Mouse (Mus musculus) limb, embryonic 15.5 days (tissue): ENCODE data around the gene Stx5a. TPM values are rescaled to one million over a fixed set of nuclear protein-coding genes. Genes with fewer than 3 reads are reported as not detected.

Source experiments
- ATAC-seq: fragments of 200-750 bp; cut with Nextera tagmentation; 2 replicates; pipeline ENCODE4 v1.8.0; 2017; ENCODE audit warnings: low read depth, moderate TSS enrichment; ENCODE audit not compliant: insufficient number of reproducible peaks, low FRiP score, low TSS enrichment
- H3K27ac ChIP-seq: fragments of 300-500 bp; sonication (generic); 2 replicates; pipeline ENCODE4 v1.5.1; 2015; ENCODE audit warnings: moderate library complexity, mild to moderate bottlenecking, inconsistent platforms
- H3K27me3 ChIP-seq: fragments of 300-500 bp; sonication (generic); 2 replicates; pipeline ENCODE4 v1.6.1; 2015; ENCODE audit warnings: inconsistent platforms
- H3K36me3 ChIP-seq: fragments of 300-500 bp; sonication (generic); 2 replicates; pipeline ENCODE4 v1.6.1; 2015; ENCODE audit warnings: inconsistent platforms
- H3K4me1 ChIP-seq: fragments of 300-500 bp; sonication (generic); 2 replicates; pipeline ENCODE4 v1.6.1; 2015; ENCODE audit warnings: inconsistent platforms
- H3K4me2 ChIP-seq: fragments of 300-500 bp; sonication (generic); 2 replicates; pipeline ENCODE4 v1.6.1; 2015; ENCODE audit warnings: mild to moderate bottlenecking, inconsistent platforms
- H3K4me3 ChIP-seq: fragments of 300-500 bp; sonication (generic); 2 replicates; pipeline ENCODE4 v1.5.1; 2015; ENCODE audit warnings: mild to moderate bottlenecking, inconsistent platforms
- H3K9ac ChIP-seq: fragments of 300-500 bp; sonication (generic); 2 replicates; pipeline ENCODE4 v1.6.1; 2015; ENCODE audit warnings: inconsistent platforms
- H3K9me3 ChIP-seq: fragments of 300-500 bp; sonication (generic); 2 replicates; pipeline ENCODE4 v1.6.1; 2016; ENCODE audit warnings: inconsistent platforms
- WGBS: fragments of 180-500 bp; shearing (Covaris S2); methylation state at CpG from one replicate; pipeline ENCODE4 v1.1.7; 2015; 5-methylcytosine and 5-hydroxymethylcytosine counted together
- polyA plus RNA-seq: library from polyadenylated mRNA; unstranded; fragments of >200 nt; fragmentation: Nextera tagmentation; extraction: Ambion mirVana; gene quantifications from 2 replicates; pipeline ENCODE4 v1.2.1, GENCODE M21; 2015

Gene Stx5a
- polyA plus RNA-seq = 185 and 189 TPM in 2 replicates

DNA sequence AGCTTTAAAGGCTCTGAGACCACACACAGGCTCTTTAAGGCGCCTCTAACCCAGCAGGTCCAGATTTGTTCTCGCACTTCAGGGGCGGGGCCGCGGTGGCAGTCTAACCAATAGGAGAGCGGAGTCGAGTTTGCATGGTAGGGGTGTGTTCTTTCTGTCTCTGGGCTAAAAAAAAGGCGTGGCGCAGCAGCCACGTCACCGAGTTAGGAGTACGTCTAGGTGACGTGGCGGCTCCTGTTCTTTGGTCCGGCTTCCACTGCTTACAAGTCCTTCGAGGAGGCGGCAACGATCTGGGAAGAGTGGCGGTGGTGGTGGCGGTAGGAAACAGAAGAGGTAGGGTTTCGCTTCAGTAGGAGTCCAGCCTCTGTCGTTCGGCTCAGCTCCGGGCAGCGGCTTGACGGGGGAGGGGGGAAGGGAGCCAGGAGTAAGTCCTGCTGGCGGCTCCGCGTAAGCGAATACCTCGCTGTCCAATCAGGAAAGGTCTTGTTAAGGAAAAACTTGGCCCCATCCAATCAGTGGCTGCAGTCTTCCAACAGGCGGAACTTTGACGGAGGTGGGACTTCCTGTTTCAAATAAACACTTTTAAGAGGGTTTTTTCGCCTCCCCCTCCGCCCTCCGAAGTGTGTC lies at the start of gene Stx5a:
Gene Stx5a (plus strand): TSS at position 171 of the 627 bp plus-strand sequence.
- WGBS = under 1% methylated on average over 36 of the region's 36 CpGs
- Histone ChIP-seq H3K36me3 (peaks cover 70% of the 10 kb centered on the region), H3K4me1 (peaks cover 34% of the 10 kb centered on the region), H3K27me3 (no peaks in the 10 kb centered on the region), H3K9me3 (no peaks in the 10 kb centered on the region), H3K4me2 (peak within 1 kb of the TSS; percentile 71), H3K27ac (peak within 1 kb of the TSS; percentile 99), H3K4me3 (peak within 1 kb of the TSS; percentile 88), H3K9ac (peak within 1 kb of the TSS; percentile 90)
- ATAC-seq = peak; percentile 96

DNA sequence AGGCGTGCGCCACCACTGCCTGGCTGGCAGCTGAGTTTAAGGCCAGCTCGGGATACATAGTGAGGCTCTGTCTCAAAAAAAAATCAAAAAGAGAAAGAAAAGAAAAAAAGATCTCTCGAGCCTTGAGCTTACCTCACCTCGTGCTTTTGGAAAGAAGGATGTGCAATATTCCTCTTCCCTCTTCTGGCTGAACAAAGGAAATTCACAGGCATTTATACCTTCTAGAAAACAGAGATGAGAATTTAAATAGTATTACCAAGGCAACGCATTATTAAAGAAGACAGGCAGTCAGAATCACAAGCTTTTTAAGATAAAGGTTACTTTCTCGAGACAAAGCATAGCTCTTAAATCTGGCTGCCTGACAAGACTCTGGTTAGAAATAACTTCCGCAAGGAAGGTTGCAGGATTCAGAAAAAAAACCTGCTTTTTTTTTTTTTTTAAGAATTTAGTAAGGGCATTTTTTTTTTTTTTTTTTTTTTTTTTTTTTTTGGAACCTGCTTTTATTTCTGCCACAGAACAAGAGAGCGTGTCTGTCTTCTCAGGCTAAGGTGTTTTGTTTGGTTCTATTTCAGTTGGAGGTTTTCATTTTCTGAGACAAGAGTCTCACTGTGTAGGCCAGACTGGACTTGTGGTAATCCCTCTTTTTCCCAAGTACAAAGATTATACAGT lies 49.2 kb upstream of the Stx5a start:
- H3K27ac ChIP-seq = no peak overlapping the region
- ATAC-seq = no peak
- WGBS = 59% methylated on average over 9 of the region's 9 CpGs
- H3K4me1 ChIP-seq = no peaks in the 10 kb centered on the region
- no peak overlapping the region for H3K4me3 ChIP-seq
- no peaks in the 10 kb centered on the region for H3K36me3 ChIP-seq
- H3K4me2 ChIP-seq = no peak overlapping the region
- no peaks in the 10 kb centered on the region for H3K9me3 ChIP-seq
- no peaks in the 10 kb centered on the region for H3K27me3 ChIP-seq
- no peak overlapping the region for H3K9ac ChIP-seq

DNA sequence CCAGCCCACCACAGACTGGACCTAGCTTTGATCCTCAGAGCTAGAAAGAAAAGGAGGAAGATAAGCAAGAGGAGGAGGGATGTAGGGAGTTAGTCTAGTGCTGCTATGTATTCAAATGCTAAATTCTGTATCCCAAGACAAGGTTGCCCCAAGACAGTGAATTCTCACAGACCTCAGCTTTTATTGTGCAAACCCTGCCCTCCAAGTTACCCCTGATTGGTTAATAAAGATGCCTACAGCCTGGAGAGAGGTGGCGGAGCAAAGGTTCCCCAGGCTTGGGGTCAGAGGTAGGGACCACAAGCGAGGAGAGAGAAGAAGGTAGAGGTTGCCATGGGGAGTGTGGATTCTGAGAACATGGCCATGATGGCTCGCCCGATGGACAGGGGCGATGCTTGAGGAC lies 48.5 kb upstream of the Stx5a start:
- 67% methylated on average over 5 of the region's 5 CpGs for WGBS
- Histone ChIP-seq H3K9me3 (no peaks in the 10 kb centered on the region), H3K36me3 (no peaks in the 10 kb centered on the region), H3K4me1 (no peaks in the 10 kb centered on the region), H3K27me3 (no peaks in the 10 kb centered on the region), H3K4me3 (no peak overlapping the region), H3K27ac (no peak overlapping the region), H3K9ac (no peak overlapping the region), H3K4me2 (no peak overlapping the region)
- ATAC-seq = no peak

DNA sequence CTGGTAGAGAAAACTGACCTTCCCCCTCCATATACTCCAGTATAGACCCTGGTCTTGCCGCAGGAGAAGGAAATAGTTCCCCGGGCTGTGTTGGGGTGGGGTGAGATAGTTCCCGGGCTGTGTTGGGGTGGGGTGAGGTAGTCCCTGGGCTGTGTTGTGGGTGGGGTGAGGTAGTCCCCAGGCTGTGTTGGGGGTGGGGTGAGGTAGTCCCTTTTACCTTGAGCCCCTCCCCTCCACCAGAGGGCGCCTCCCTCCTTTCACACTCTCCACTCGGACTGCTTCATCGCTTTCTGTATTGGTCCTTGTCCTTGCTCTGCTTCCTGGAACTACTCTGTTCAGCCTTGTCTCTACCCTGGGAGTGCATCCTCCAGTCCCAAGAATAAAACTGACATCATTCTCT lies 45.9 kb upstream of the Stx5a start:
- H3K4me2 ChIP-seq = no peak overlapping the region
- WGBS = 51% methylated on average over 6 of the region's 6 CpGs
- no peak overlapping the region for H3K9ac ChIP-seq
- peak; percentile 53; the same call in 1 of the 2 replicates for ATAC-seq
- H3K36me3 ChIP-seq = no peaks in the 10 kb centered on the region
- no peak overlapping the region for H3K4me3 ChIP-seq
- H3K27ac ChIP-seq = no peak overlapping the region
- no peaks in the 10 kb centered on the region for H3K27me3 ChIP-seq
- H3K4me1 ChIP-seq = no peaks in the 10 kb centered on the region
- no peaks in the 10 kb centered on the region for H3K9me3 ChIP-seq

DNA sequence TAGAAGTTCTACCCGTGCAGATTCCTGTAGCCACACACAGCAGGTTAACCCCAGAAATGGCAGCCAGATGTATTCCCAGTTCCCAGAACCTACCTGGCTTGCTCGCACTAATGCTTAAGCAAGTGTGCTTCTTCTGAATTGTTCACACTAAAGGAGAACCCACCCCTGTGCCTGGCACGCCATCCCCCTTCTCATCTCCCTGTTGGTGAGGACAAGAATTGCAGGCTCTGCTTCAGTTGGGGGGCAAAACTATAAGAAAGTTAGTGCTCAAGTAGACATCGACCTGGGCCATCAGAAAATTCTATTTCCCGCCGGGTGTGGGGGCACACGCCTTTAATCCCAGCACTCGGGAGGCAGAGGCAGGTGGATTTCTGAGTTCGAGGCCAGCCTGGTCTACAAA lies 41.6 kb upstream of the Stx5a start:
- H3K4me2 ChIP-seq = no peak overlapping the region
- ATAC-seq = no peak
- no peak overlapping the region for H3K9ac ChIP-seq
- no peak overlapping the region for H3K4me3 ChIP-seq
- WGBS = 80% methylated on average over 9 of the region's 9 CpGs
- H3K4me1 ChIP-seq = peaks cover 3% of the 10 kb centered on the region; the same call in 1 of the 2 replicates
- H3K27ac ChIP-seq = no peak overlapping the region
- H3K9me3 ChIP-seq = no peaks in the 10 kb centered on the region
- no peaks in the 10 kb centered on the region for H3K36me3 ChIP-seq
- H3K27me3 ChIP-seq = no peaks in the 10 kb centered on the region

DNA sequence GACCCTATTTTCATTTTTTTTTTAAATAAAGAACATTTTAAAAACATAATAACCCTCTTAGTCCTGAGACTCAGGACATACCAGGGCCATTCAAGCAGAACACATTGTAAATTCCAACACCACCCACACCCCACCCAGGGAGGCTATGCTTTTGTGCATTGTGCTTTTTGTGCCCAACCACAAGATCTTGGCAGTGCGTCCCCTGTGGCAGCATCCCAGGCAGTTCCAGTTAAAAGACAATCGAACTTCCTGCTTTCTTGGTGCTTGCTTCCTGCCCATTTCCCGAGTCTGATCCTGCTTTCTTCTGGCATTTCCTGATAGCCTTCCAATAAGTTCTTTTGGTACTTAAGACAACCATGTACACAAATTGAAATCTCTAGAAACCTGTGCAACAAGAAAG lies 38.8 kb upstream of the Stx5a start:
- Histone ChIP-seq H3K27ac (0 out of 2 replicates have a peak overlapping the region, but pooled peaks have one; percentile 18), H3K27me3 (no peaks in the 10 kb centered on the region), H3K9me3 (no peaks in the 10 kb centered on the region), H3K4me3 (no peak overlapping the region), H3K36me3 (peaks cover 8% of the 10 kb centered on the region), H3K4me1 (peaks cover 6% of the 10 kb centered on the region; the same call in 1 of the 2 replicates), H3K4me2 (no peak overlapping the region), H3K9ac (no peak overlapping the region)
- ATAC-seq = no peak
- 42% methylated on average over 3 of the region's 3 CpGs for WGBS

DNA sequence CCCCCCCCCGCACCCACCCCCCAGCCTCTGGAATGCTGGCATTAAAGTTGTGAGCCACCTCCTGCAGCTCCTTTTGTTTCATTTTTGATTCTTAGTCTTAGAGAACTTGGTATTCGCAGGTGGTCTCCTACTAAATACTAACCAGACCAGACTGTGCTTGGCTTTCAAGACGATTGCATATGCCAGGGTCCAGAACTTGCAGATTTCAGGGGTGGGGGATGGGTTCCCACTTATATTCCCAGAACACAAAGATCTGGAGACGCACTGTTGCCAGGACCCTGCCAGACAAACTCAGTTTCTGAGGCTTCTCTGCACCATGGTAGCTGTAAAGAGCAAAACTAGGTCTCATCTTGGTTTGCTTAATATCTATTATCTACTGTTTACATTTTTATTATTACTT lies 37.6 kb upstream of the Stx5a start:
- Histone ChIP-seq H3K4me2 (no peak overlapping the region), H3K9me3 (no peaks in the 10 kb centered on the region), H3K36me3 (peaks cover 19% of the 10 kb centered on the region), H3K27ac (no peak overlapping the region), H3K4me3 (no peak overlapping the region), H3K27me3 (no peaks in the 10 kb centered on the region), H3K9ac (no peak overlapping the region), H3K4me1 (peaks cover 6% of the 10 kb centered on the region; the same call in 1 of the 2 replicates)
- ATAC-seq = no peak
- WGBS = 56% methylated on average over 4 of the region's 4 CpGs

DNA sequence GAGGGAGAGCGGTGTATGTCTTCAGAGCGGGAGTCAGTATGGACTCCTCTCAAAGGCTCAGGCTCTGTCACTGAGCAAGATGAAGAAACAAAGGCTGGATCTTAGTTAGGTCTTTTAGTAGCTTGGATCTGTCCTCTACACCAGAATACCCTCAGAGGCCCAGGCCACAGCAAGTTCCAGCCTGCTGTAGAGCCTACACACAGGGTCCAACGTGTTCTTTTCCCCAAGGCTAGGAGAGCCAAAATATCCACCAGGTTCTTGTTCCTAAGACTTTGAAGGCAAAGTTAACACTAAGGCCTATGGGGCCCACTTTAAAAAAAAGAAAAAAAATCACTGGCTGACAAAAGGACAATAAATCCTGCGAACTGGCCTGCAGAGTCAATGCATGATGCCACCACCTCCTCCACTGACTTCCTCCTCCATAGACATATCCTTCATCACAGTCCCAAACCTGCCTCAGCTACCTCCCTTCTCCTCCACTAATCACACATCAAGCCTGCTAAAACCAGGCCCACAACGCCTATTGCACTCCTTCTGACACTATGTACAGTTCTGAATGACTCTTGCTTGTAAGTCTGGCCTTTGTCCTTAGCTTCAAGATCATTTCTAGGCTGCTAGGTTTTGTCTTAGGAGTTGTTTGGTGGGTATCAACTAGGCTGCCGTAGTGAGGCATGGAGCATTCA lies 36.0 kb upstream of the Stx5a start:
- Histone ChIP-seq H3K36me3 (peaks cover 35% of the 10 kb centered on the region), H3K27ac (no peak overlapping the region; the same call in 1 of the 2 replicates), H3K9ac (no peak overlapping the region), H3K27me3 (no peaks in the 10 kb centered on the region), H3K9me3 (no peaks in the 10 kb centered on the region), H3K4me1 (peaks cover 9% of the 10 kb centered on the region; the same call in 1 of the 2 replicates), H3K4me3 (no peak overlapping the region), H3K4me2 (no peak overlapping the region)
- 76% methylated on average over 6 of the region's 6 CpGs for WGBS
- no peak for ATAC-seq

DNA sequence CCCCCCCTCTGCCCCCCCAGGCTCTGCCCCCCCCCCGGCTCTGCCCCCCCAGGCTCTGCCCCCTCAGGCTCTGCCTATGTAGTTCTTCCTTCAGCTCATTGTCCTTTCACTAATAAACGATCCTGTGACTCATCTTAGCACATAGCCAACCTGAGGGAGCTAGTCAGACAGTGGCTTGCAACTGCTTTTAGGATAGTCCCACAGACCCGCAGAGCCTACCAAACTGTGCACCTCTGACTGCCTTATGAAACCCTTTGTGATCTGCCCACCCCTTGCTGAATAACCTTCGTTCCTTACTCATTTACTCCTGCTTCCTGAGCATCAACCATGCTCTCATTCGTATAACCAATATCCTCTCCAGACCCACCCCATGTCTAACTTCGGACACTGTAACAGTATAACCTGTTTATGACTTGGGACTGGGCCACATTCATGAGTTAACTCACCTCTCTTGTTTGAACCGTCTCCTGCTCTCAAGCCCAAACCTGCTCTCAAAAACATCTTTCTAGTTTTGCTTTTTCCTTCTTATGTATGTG lies 35.0 kb upstream of the Stx5a start:
- H3K9ac ChIP-seq = no peak overlapping the region
- peaks cover 16% of the 10 kb centered on the region; the same call in 1 of the 2 replicates for H3K4me1 ChIP-seq
- H3K4me2 ChIP-seq = no peak overlapping the region
- no peak for ATAC-seq
- no peak overlapping the region for H3K4me3 ChIP-seq
- H3K27me3 ChIP-seq = no peaks in the 10 kb centered on the region
- H3K9me3 ChIP-seq = no peaks in the 10 kb centered on the region
- H3K36me3 ChIP-seq = peaks cover 42% of the 10 kb centered on the region
- no peak overlapping the region for H3K27ac ChIP-seq
- WGBS = 62% methylated on average over 7 of the region's 7 CpGs

DNA sequence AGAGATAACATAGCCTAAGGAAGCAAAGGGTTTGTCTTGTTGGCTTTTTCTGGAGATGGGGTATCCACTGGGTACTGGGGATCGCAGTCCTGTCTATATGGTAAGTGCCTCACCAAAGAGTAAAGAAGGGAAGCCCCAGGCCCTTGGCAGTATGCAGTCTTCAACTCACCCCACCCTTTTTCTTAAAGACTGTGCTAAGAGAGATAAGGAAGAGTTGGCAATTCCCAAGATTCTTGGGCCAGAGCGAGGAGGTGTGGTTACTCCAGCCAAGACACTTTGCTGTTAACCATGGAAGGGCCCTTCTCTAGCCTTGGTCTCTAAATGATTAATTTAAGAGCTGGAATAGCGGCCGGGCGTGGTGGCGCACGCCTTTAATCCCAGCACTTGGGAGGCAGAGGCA lies 34.3 kb upstream of the Stx5a start:
- peaks cover 45% of the 10 kb centered on the region for H3K36me3 ChIP-seq
- no peak overlapping the region for H3K27ac ChIP-seq
- H3K4me2 ChIP-seq = no peak overlapping the region
- no peak for ATAC-seq
- no peak overlapping the region for H3K4me3 ChIP-seq
- no peaks in the 10 kb centered on the region for H3K27me3 ChIP-seq
- H3K9me3 ChIP-seq = no peaks in the 10 kb centered on the region
- no peak overlapping the region for H3K9ac ChIP-seq
- 95% methylated on average over 7 of the region's 7 CpGs for WGBS
- H3K4me1 ChIP-seq = peaks cover 22% of the 10 kb centered on the region

DNA sequence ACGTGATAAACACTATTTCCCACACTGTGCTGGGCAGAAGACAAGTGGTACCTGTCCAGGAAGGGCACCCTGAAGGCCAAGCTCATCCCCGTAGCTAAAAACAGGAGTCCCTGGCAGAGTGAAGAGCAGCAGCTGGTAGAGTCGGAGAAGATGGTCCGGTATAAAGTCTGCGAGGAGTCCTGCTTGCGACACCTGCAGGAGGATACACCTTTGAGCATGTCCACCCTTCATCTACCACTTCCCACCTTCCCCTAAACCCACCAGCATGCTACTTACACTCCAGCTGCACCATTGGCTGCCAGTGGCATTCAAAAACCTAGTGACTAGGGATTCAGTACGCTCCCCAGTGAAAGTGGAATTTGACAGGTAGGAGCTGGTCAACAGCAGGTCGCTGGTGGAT lies 32.3 kb upstream of the Stx5a start:
- 89% methylated on average over 8 of the region's 8 CpGs for WGBS
- Histone ChIP-seq H3K9me3 (no peaks in the 10 kb centered on the region), H3K4me3 (no peak overlapping the region), H3K36me3 (peaks cover 45% of the 10 kb centered on the region), H3K27me3 (no peaks in the 10 kb centered on the region), H3K27ac (no peak overlapping the region), H3K4me1 (peaks cover 29% of the 10 kb centered on the region), H3K9ac (no peak overlapping the region), H3K4me2 (no peak overlapping the region)
- no peak for ATAC-seq

DNA sequence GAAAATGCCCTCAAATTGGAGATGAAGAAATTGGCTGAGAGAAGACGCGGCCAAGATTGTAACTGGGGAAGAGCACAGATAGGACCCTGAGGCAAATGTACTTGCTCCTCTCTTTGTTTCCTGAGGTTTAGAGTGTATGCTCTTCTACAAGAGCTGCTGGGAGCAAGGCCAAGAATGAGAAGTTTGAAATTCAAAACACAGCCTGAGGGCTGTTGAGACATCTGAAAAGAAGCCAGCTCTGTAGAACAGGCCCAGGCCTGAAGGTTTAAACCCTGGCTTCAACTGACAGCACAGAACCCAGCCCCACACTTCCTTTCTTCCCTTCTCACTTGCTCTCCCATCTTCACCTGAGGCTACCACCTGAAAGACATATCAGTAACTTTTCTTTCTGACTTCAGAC lies 31.2 kb upstream of the Stx5a start:
- no peak for ATAC-seq
- peak overlapping the region; percentile 55 for H3K27ac ChIP-seq
- peaks cover 45% of the 10 kb centered on the region for H3K36me3 ChIP-seq

More for the DNA sequence above, 31.2 kb upstream of the Stx5a start:
- Histone ChIP-seq H3K4me1 (peaks cover 31% of the 10 kb centered on the region), H3K9me3 (no peaks in the 10 kb centered on the region), H3K27me3 (no peaks in the 10 kb centered on the region), H3K9ac (no peak overlapping the region), H3K4me2 (0 out of 2 replicates have a peak overlapping the region, but pooled peaks have one; percentile 8), H3K4me3 (no peak overlapping the region)
- 72% methylated on average over 2 of the region's 2 CpGs for WGBS
